Comparison of ENCODE assay signal across 17 mouse cellular contexts in the genomic region with DNA sequence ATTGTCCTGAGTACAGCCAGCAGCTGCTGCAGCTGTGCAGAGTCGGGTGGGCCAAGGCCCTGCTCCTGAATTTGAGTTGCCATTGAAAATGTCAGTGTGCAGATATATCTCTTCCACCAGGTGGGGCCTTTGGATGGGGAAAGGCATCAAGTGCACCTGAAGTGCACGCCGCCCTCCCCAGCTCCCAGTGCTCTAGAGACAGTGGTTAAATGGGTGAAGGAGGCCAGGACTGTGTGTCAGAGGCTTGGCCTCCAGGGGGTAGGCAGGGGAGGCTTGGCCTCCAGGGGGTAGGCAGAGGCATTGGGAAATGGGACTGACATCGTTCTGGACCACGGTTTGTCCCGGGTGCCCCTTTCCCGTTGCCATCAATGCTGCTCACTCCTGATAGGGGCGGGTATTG. TPM values are rescaled to one million over a fixed set of nuclear protein-coding genes. Genes with fewer than 3 reads are reported as not detected.
A peak's percentile ranks its signal among the peaks of the same experiment; 100 is the strongest.
DNase-seq lines count a peak whose midpoint lies in the region; ATAC-seq and TF ChIP-seq lines count a peak whose summit lies in the region.
"Had no signal": no experiment of that assay in that cellular context is flagged by ENCODE, and none has a peak within 500 bp of the region (broad histone marks: within the 10 kb centered on the region; RNA-seq: fewer than 3 reads in every experiment).

No protein-coding gene starts in this region.

- TF ChIP-seq CTCF in cerebellum, adult 2 months (IDR thresholded peaks at IDR 0.05; ENCODE audit: borderline replicate concordance, insufficient read depth, low read depth, low read length): 0 out of 2 replicates have a peak, but pooled peaks have one; percentile 10

- H3K36me3 ChIP-seq in hindbrain, embryonic 13.5 days: peaks cover 9% of the 10 kb centered on the region; the same call in 1 of the 2 replicates
- H3K36me3 ChIP-seq in hindbrain, embryonic 14.5 days (replicated peaks; ENCODE audit: control insufficient read depth, insufficient read depth): no peaks in the 10 kb centered on the region
- H3K36me3 ChIP-seq in lung, embryonic 15.5 days: no peaks in the 10 kb centered on the region

- H3K27me3 ChIP-seq in cerebellum, adult 2 months (ENCODE audit: control insufficient read depth, insufficient read depth, low read length): no peaks in the 10 kb centered on the region
- H3K27me3 ChIP-seq in hindbrain, embryonic 13.5 days: no peaks in the 10 kb centered on the region
- H3K27me3 ChIP-seq in hindbrain, embryonic 14.5 days (ENCODE audit: control insufficient read depth, insufficient read depth, low read length): no peaks in the 10 kb centered on the region
- no peaks in the 10 kb centered on the region for H3K27me3 ChIP-seq in lung, embryonic 15.5 days
- H3K27me3 ChIP-seq: limb, embryonic 13.5 days; Patski had no signal

- DNase-seq in cerebellum, adult 2 months: no peak
- DNase-seq in cerebellum, adult 8-10 months: no peak
- no peak for DNase-seq in hindbrain, embryonic 14.5 days (ENCODE audit: low spot score)
- no peak for DNase-seq in lung, postnatal 25 days (ENCODE audit: low spot score)
- DNase-seq in lung, postnatal 36 days: peak; percentile 44
- DNase-seq in left cerebral cortex, postnatal 36 days (ENCODE audit: low spot score in 2 of 2): no peak
- DNase-seq: adrenal gland, adult 2 months; embryo, embryonic 11 days; gastrocnemius, postnatal 36 days; right cerebral cortex, postnatal 25 days had no signal

- H3K9me3 ChIP-seq in hindbrain, embryonic 13.5 days: no peaks in the 10 kb centered on the region
- no peaks in the 10 kb centered on the region for H3K9me3 ChIP-seq in hindbrain, embryonic 14.5 days (ENCODE audit: control insufficient read depth, low read length)
- no peaks in the 10 kb centered on the region for H3K9me3 ChIP-seq in lung, embryonic 15.5 days
- H3K9me3 ChIP-seq: forebrain, embryonic 10.5 days; limb, embryonic 13.5 days had no signal

- no peak overlapping the region for H3K27ac ChIP-seq in cerebellum, adult 2 months (ENCODE audit: insufficient read depth, low read length)
- H3K27ac ChIP-seq in hindbrain, embryonic 13.5 days: no peak overlapping the region
- no peak overlapping the region for H3K27ac ChIP-seq in hindbrain, embryonic 14.5 days
- peak overlapping the region; percentile 79 for H3K27ac ChIP-seq in lung, embryonic 15.5 days
- H3K27ac ChIP-seq: forebrain, embryonic 10.5 days; limb, embryonic 13.5 days had no signal

- no peak overlapping the region for H3K4me2 ChIP-seq in hindbrain, embryonic 13.5 days
- no peak overlapping the region for H3K4me2 ChIP-seq in hindbrain, embryonic 14.5 days (replicated peaks)
- H3K4me2 ChIP-seq in lung, embryonic 15.5 days: no peak overlapping the region
- H3K4me2 ChIP-seq: limb, embryonic 13.5 days; midbrain, embryonic 11.5 days had no signal

- intact Hi-C loops in left cerebral cortex, postnatal 36 days (cut with DNase I): no loop called here

- no peak overlapping the region for H3K9ac ChIP-seq in hindbrain, embryonic 13.5 days
- no peak overlapping the region for H3K9ac ChIP-seq in hindbrain, embryonic 14.5 days
- no peak overlapping the region for H3K9ac ChIP-seq in lung, embryonic 15.5 days
- H3K9ac ChIP-seq: limb, embryonic 13.5 days had no signal

- WGBS in cerebellum, adult 2 months: 67% methylated on average over 8 of the region's 8 CpGs
- 54% methylated on average over 8 of the region's 8 CpGs for WGBS in hindbrain, embryonic 13.5 days
- WGBS in hindbrain, embryonic 14.5 days: 63% methylated on average over 8 of the region's 8 CpGs
- WGBS in lung, embryonic 15.5 days: 55% methylated on average over 8 of the region's 8 CpGs

- no peak overlapping the region for H3K4me3 ChIP-seq in cerebellum, adult 2 months (replicated peaks; ENCODE audit: insufficient read depth, low read depth, low read length)
- H3K4me3 ChIP-seq in hindbrain, embryonic 13.5 days: no peak overlapping the region
- H3K4me3 ChIP-seq in hindbrain, embryonic 14.5 days (replicated peaks; ENCODE audit: low read length): no peak overlapping the region
- no peak overlapping the region for H3K4me3 ChIP-seq in lung, embryonic 15.5 days
- H3K4me3 ChIP-seq: forebrain, embryonic 10.5 days; limb, embryonic 13.5 days had no signal

- no peak for TF ChIP-seq POLR2A in cerebellum, adult 2 months (IDR thresholded peaks at IDR 0.05; ENCODE audit: borderline replicate concordance, insufficient read depth, low read length)

- ATAC-seq in hindbrain, embryonic 13.5 days (ENCODE audit: low FRiP score): peak; percentile 21; the same call in 1 of the 2 replicates
- ATAC-seq in hindbrain, embryonic 14.5 days (ENCODE audit: low FRiP score): no peak
- peak; percentile 39; the same call in 1 of the 2 replicates for ATAC-seq in lung, embryonic 15.5 days (ENCODE audit: borderline replicate concordance, extremely low read depth, low FRiP score, low TSS enrichment)
- ATAC-seq: Patski had no signal

- H3K4me1 ChIP-seq in cerebellum, adult 2 months (ENCODE audit: control insufficient read depth, insufficient read depth, low read length): peaks cover 3% of the 10 kb centered on the region; the same call in 1 of the 2 replicates
- H3K4me1 ChIP-seq in hindbrain, embryonic 13.5 days (replicated peaks): peaks cover 22% of the 10 kb centered on the region
- peaks cover 16% of the 10 kb centered on the region; the same call in 1 of the 2 replicates for H3K4me1 ChIP-seq in hindbrain, embryonic 14.5 days (replicated peaks; ENCODE audit: control insufficient read depth, insufficient read depth, low read length)
- H3K4me1 ChIP-seq in lung, embryonic 15.5 days: peaks cover 23% of the 10 kb centered on the region

RNA-seq across cellular contexts. Expression of a gene that starts 51.4 kb away (rescaled TPM):
- polyA plus RNA-seq in cerebellum, adult 2 months (2012; rRNA removed): 110 and 115 TPM in 2 replicates
- polyA plus RNA-seq in hindbrain, embryonic 13.5 days (2015; fragmentation: Nextera tagmentation; extraction: Ambion mirVana): 24.7 and 26.6 TPM in 2 replicates
- polyA plus RNA-seq in hindbrain, embryonic 14.5 days (2014; fragmentation: Nextera tagmentation; extraction: Ambion mirVana): 29.7 and 39.8 TPM in 2 replicates
- polyA plus RNA-seq in lung, embryonic 15.5 days (2015; fragmentation: Nextera tagmentation; extraction: Ambion mirVana): 3.3 and 3.8 TPM in 2 replicates
- total RNA-seq in left cerebral cortex, postnatal 36 days (2021): 100 to 1,000 TPM; 174 to 218 TPM
- total RNA-seq: neutrophil, adult 5-6 weeks had no signal
